Mouse (Mus musculus) adrenal gland, postnatal 4 days (tissue): ENCODE data around the gene Fam216b. TPM values are rescaled to one million over a fixed set of nuclear protein-coding genes. Genes with fewer than 3 reads are reported as not detected.
A peak's percentile ranks its signal among the peaks of the same experiment; 100 is the strongest.

ENCODE experiments used
- DNase-seq, 2 experiments: peaks; one replicate each; pipeline ENCODE4 v3.0.0; 2021 to 2022; ENCODE audit warnings: low spot score in 2 of 2, mixed read lengths in 2 of 2
- long read RNA-seq, 2 experiments: library from polyadenylated mRNA; stranded (forward); transcript quantifications; one replicate each; pipeline ENCODE4 v2.0.0; 2021
- total RNA-seq, 2 experiments: library from RNA; stranded (reverse); gene quantifications; 2 replicates each; pipeline ENCODE4 v1.2.3; 2021

Fam216b gene
- total RNA-seq: not detected
- long read RNA-seq, experiment 1: 0 reads
- long read RNA-seq, experiment 2: 0 reads

- DNase-seq: no peak
These were observed at the start of gene Fam216b for GRCm38 (mm10) chr14:78088907-78089306. Gene Fam216b, minus strand, starts transcription at chr14:78089007.

- DNase-seq: no peak
These were observed 43.7 kb upstream of the Fam216b start for GRCm38 (mm10) chr14:78132368-78133052.

GRCm38 (mm10) chr14:78126670-78127069 is 37.9 kb upstream of the Fam216b start:
- no peak for DNase-seq

GRCm38 (mm10) chr14:78120286-78120685 is 31.5 kb upstream of the Fam216b start:
- no peak for DNase-seq

- DNase-seq: peak in 1 of 2 experiments; percentile 17
These were observed 30.8 kb upstream of the Fam216b start for GRCm38 (mm10) chr14:78119449-78120200.

GRCm38 (mm10) chr14:78117671-78118070 is 28.9 kb upstream of the Fam216b start:
- no peak for DNase-seq

GRCm38 (mm10) chr14:78117268-78117667 is 28.5 kb upstream of the Fam216b start:
- DNase-seq: no peak

- DNase-seq: no peak
These were observed 23.7 kb upstream of the Fam216b start for GRCm38 (mm10) chr14:78112466-78112865.

GRCm38 (mm10) chr14:78110871-78111270 is 22.1 kb upstream of the Fam216b start:
- no peak for DNase-seq

GRCm38 (mm10) chr14:78109419-78109818 is 20.6 kb upstream of the Fam216b start:
- DNase-seq: no peak

GRCm38 (mm10) chr14:78108388-78108787 is 19.6 kb upstream of the Fam216b start:
- no peak for DNase-seq

- DNase-seq: no peak
These were observed 784 bp upstream of the Fam216b start for GRCm38 (mm10) chr14:78089591-78089990.

- DNase-seq: no peak
These were observed 5.3 kb downstream of the Fam216b start for GRCm38 (mm10) chr14:78083465-78083864.

- DNase-seq: no peak
These were observed 11.3 kb downstream of the Fam216b start for GRCm38 (mm10) chr14:78077508-78077907.

GRCm38 (mm10) chr14:78065938-78066710 is 22.7 kb downstream of the Fam216b start:
- DNase-seq: no peak

- no peak for DNase-seq
These were observed 26.3 kb downstream of the Fam216b start for GRCm38 (mm10) chr14:78062484-78062883.

- DNase-seq: no peak
These were observed 28.2 kb downstream of the Fam216b start for GRCm38 (mm10) chr14:78060609-78060951.

- DNase-seq: no peak
These were observed 28.8 kb downstream of the Fam216b start for GRCm38 (mm10) chr14:78059878-78060608.

GRCm38 (mm10) chr14:78057362-78057761 is 31.4 kb downstream of the Fam216b start:
- DNase-seq: no peak

GRCm38 (mm10) chr14:78056371-78056770 is 32.4 kb downstream of the Fam216b start:
- DNase-seq: no peak

GRCm38 (mm10) chr14:78048674-78049073 is 40.1 kb downstream of the Fam216b start:
- no peak for DNase-seq
